Mouse (Mus musculus): ENCODE data around the gene B9d2.

The B9d2 gene

GRCm38 (mm10) chr7:25683474-25684180 is 3.0 kb downstream of the B9d2 start:
- Histone ChIP-seq H3K36me3 (ENCODE audit: control insufficient read depth, insufficient read depth, low read length, poor library complexity, severe bottlenecking) (no peaks in the 10 kb centered on the region; the same call in 1 of the 2 replicates), H3K27me3 (ENCODE audit: control insufficient read depth, insufficient read depth, low read length, poor library complexity, severe bottlenecking) (no peaks in the 10 kb centered on the region)
- peak; percentile 85 for DNase-seq (ENCODE audit: low read depth, low spot score)

GRCm38 (mm10) chr7:25684659-25685058 is 4.1 kb downstream of the B9d2 start:
- no peak for DNase-seq (ENCODE audit: low read depth, low spot score)
- Histone ChIP-seq H3K36me3 (ENCODE audit: control insufficient read depth, insufficient read depth, low read length, poor library complexity, severe bottlenecking) (no peaks in the 10 kb centered on the region; the same call in 1 of the 2 replicates), H3K27me3 (ENCODE audit: control insufficient read depth, insufficient read depth, low read length, poor library complexity, severe bottlenecking) (no peaks in the 10 kb centered on the region)

GRCm38 (mm10) chr7:25685926-25686470 is 5.4 kb downstream of the B9d2 start:
- no peak for DNase-seq (ENCODE audit: low read depth, low spot score)
- no peaks in the 10 kb centered on the region; the same call in none of the 2 replicates for H3K36me3 ChIP-seq (ENCODE audit: control insufficient read depth, insufficient read depth, low read length, poor library complexity, severe bottlenecking)
- no peaks in the 10 kb centered on the region for H3K27me3 ChIP-seq (ENCODE audit: control insufficient read depth, insufficient read depth, low read length, poor library complexity, severe bottlenecking)

- peaks cover under 1% of the 10 kb centered on the region for H3K36me3 ChIP-seq (ENCODE audit: control insufficient read depth, insufficient read depth, low read length, poor library complexity, severe bottlenecking)
- H3K27me3 ChIP-seq (ENCODE audit: control insufficient read depth, insufficient read depth, low read length, poor library complexity, severe bottlenecking), result no peaks in the 10 kb centered on the region
- peak; percentile 94 for DNase-seq (ENCODE audit: low read depth, low spot score)
Observed at GRCm38 (mm10) chr7:25686680-25687531, 6.3 kb downstream of the B9d2 start, which contains the start of gene Tgfb1. Gene Tgfb1 (plus strand): TSS chr7:25687002.

- DNase-seq (ENCODE audit: low read depth, low spot score), result peak; percentile 72
- peaks cover 9% of the 10 kb centered on the region for H3K36me3 ChIP-seq (ENCODE audit: control insufficient read depth, insufficient read depth, low read length, poor library complexity, severe bottlenecking)
- no peaks in the 10 kb centered on the region for H3K27me3 ChIP-seq (ENCODE audit: control insufficient read depth, insufficient read depth, low read length, poor library complexity, severe bottlenecking)
Observed at GRCm38 (mm10) chr7:25687811-25688401, 7.3 kb downstream of the B9d2 start.

GRCm38 (mm10) chr7:25688810-25689586 is 8.4 kb downstream of the B9d2 start:
- no peaks in the 10 kb centered on the region for H3K27me3 ChIP-seq (ENCODE audit: control insufficient read depth, insufficient read depth, low read length, poor library complexity, severe bottlenecking)
- H3K36me3 ChIP-seq (ENCODE audit: control insufficient read depth, insufficient read depth, low read length, poor library complexity, severe bottlenecking), result peaks cover 13% of the 10 kb centered on the region
- peak; percentile 93 for DNase-seq (ENCODE audit: low read depth, low spot score)

GRCm38 (mm10) chr7:25689603-25690021 is 9.0 kb downstream of the B9d2 start:
- no peak for DNase-seq (ENCODE audit: low read depth, low spot score)
- Histone ChIP-seq H3K27me3 (ENCODE audit: control insufficient read depth, insufficient read depth, low read length, poor library complexity, severe bottlenecking) (no peaks in the 10 kb centered on the region), H3K36me3 (ENCODE audit: control insufficient read depth, insufficient read depth, low read length, poor library complexity, severe bottlenecking) (peaks cover 16% of the 10 kb centered on the region)

- peaks cover 16% of the 10 kb centered on the region for H3K36me3 ChIP-seq (ENCODE audit: control insufficient read depth, insufficient read depth, low read length, poor library complexity, severe bottlenecking)
- no peaks in the 10 kb centered on the region for H3K27me3 ChIP-seq (ENCODE audit: control insufficient read depth, insufficient read depth, low read length, poor library complexity, severe bottlenecking)
- DNase-seq (ENCODE audit: low read depth, low spot score), result no peak
Observed at GRCm38 (mm10) chr7:25690051-25690450, 9.5 kb downstream of the B9d2 start.

GRCm38 (mm10) chr7:25694104-25694503 is 13.5 kb downstream of the B9d2 start:
- peaks cover 30% of the 10 kb centered on the region for H3K36me3 ChIP-seq (ENCODE audit: control insufficient read depth, insufficient read depth, low read length, poor library complexity, severe bottlenecking)
- no peak for DNase-seq (ENCODE audit: low read depth, low spot score)
- no peaks in the 10 kb centered on the region for H3K27me3 ChIP-seq (ENCODE audit: control insufficient read depth, insufficient read depth, low read length, poor library complexity, severe bottlenecking)

GRCm38 (mm10) chr7:25699851-25700250 is 19.3 kb downstream of the B9d2 start:
- no peak for DNase-seq (ENCODE audit: low read depth, low spot score)
- peaks cover 34% of the 10 kb centered on the region for H3K36me3 ChIP-seq (ENCODE audit: control insufficient read depth, insufficient read depth, low read length, poor library complexity, severe bottlenecking)
- no peaks in the 10 kb centered on the region for H3K27me3 ChIP-seq (ENCODE audit: control insufficient read depth, insufficient read depth, low read length, poor library complexity, severe bottlenecking)

GRCm38 (mm10) chr7:25700732-25701131 is 20.2 kb downstream of the B9d2 start:
- DNase-seq (ENCODE audit: low read depth, low spot score), result peak; percentile 58
- Histone ChIP-seq H3K36me3 (ENCODE audit: control insufficient read depth, insufficient read depth, low read length, poor library complexity, severe bottlenecking) (peaks cover 34% of the 10 kb centered on the region), H3K27me3 (ENCODE audit: control insufficient read depth, insufficient read depth, low read length, poor library complexity, severe bottlenecking) (no peaks in the 10 kb centered on the region)

GRCm38 (mm10) chr7:25702350-25702749 is 21.8 kb downstream of the B9d2 start:
- DNase-seq (ENCODE audit: low read depth, low spot score), result peak; percentile 56
- peaks cover 26% of the 10 kb centered on the region for H3K36me3 ChIP-seq (ENCODE audit: control insufficient read depth, insufficient read depth, low read length, poor library complexity, severe bottlenecking)
- H3K27me3 ChIP-seq (ENCODE audit: control insufficient read depth, insufficient read depth, low read length, poor library complexity, severe bottlenecking), result no peaks in the 10 kb centered on the region

GRCm38 (mm10) chr7:25703793-25704494 is 23.4 kb downstream of the B9d2 start:
- no peak for DNase-seq (ENCODE audit: low read depth, low spot score)
- Histone ChIP-seq H3K36me3 (ENCODE audit: control insufficient read depth, insufficient read depth, low read length, poor library complexity, severe bottlenecking) (peaks cover 26% of the 10 kb centered on the region), H3K27me3 (ENCODE audit: control insufficient read depth, insufficient read depth, low read length, poor library complexity, severe bottlenecking) (no peaks in the 10 kb centered on the region)

Data from splenic B cell, adult 2 months (primary cell).